Mouse (Mus musculus) ES-E14 (cell line): ENCODE data around the gene Zfp788. TPM values are rescaled to one million over a fixed set of nuclear protein-coding genes. Genes with fewer than 3 reads are reported as not detected.
A peak's percentile ranks its signal among the peaks of the same experiment; 100 is the strongest.
"Not testable (repeated sequence)": the region's sequence is repeated elsewhere in the genome, so short reads cannot be mapped to it uniquely, and the experiment has no call there.

ENCODE experiments used
- DNase-seq: peaks from one replicate; pipeline ENCODE4 v3.0.0-alpha.2; 2013; ENCODE audit warnings: low read depth, low spot score
- H3K27ac ChIP-seq: 2 replicates; pipeline ENCODE4 v1.5.1; 2012; ENCODE audit warnings: low read depth, mild to moderate bottlenecking, low read length, moderate library complexity, mixed read lengths; ENCODE audit not compliant: poor library complexity, insufficient read depth, severe bottlenecking
- H3K36me3 ChIP-seq: 2 replicates; pipeline ENCODE4 v1.6.1; 2012; ENCODE audit warnings: mild to moderate bottlenecking, low read length, moderate library complexity, mixed read lengths; ENCODE audit not compliant: control insufficient read depth, poor library complexity, insufficient read depth, severe bottlenecking
- H3K4me1 ChIP-seq, 2 experiments: fragments of 150-350 bp in 1 of 2; sonication (generic) in 1 of 2; 2 replicates each; pipeline ENCODE4 v1.6.1; 2012; ENCODE audit warnings: low read length in 2 of 2, mild to moderate bottlenecking in 1 of 2, mixed read lengths in 1 of 2; ENCODE audit not compliant: control insufficient read depth in 2 of 2, insufficient read depth in 2 of 2, poor library complexity in 1 of 2
- H3K4me3 ChIP-seq, 2 experiments: fragments of 150-350 bp in 1 of 2; sonication (generic) in 1 of 2; 2 replicates each; pipeline ENCODE4 v1.5.1; 2012; ENCODE audit warnings: low read length in 2 of 2, low read depth in 1 of 2, mild to moderate bottlenecking in 1 of 2, mixed read lengths in 1 of 2; ENCODE audit not compliant: insufficient read depth in 1 of 2, poor library complexity in 1 of 2, severe bottlenecking in 1 of 2
- H3K9ac ChIP-seq: 2 replicates; pipeline ENCODE4 v1.6.1; 2012; ENCODE audit warnings: low read depth, mild to moderate bottlenecking, low read length, mixed read lengths; ENCODE audit not compliant: poor library complexity, insufficient read depth, severe bottlenecking
- H3K9me3 ChIP-seq: fragments of 150-350 bp; sonication (generic); 2 replicates; pipeline ENCODE4 v1.6.1; 2012; ENCODE audit warnings: low read depth, mild to moderate bottlenecking, low read length; ENCODE audit not compliant: control insufficient read depth, insufficient read depth
- CHD2 ChIP-seq: IDR thresholded peaks from 2 replicates; pipeline ENCODE4 v1.6.1; 2014; ENCODE audit warnings: mild to moderate bottlenecking, low read depth, low read length, inconsistent platforms
- HCFC1 ChIP-seq: IDR thresholded peaks from 2 replicates; pipeline ENCODE4 v1.6.1; 2012; ENCODE audit warnings: low read length, inconsistent platforms, borderline replicate concordance; ENCODE audit not compliant: insufficient read depth
- MAFK ChIP-seq: IDR thresholded peaks from 2 replicates; pipeline ENCODE4 v1.6.1; 2014; ENCODE audit warnings: mild to moderate bottlenecking, low read depth, low read length, inconsistent platforms; ENCODE audit not compliant: insufficient read depth
- ZC3H11A ChIP-seq: IDR thresholded peaks from 2 replicates; pipeline ENCODE4 v1.6.1; 2012; ENCODE audit warnings: low read depth, mild to moderate bottlenecking, inconsistent platforms, low read length, borderline replicate concordance
- ZNF384 ChIP-seq: IDR thresholded peaks from 2 replicates; pipeline ENCODE4 v1.6.1; 2012; ENCODE audit warnings: low read depth, low read length, inconsistent platforms
- in situ Hi-C, 2 experiments: fragments of 600-800 bp; cut with MboI; formaldehyde crosslinking; loops; one replicate each; pipeline ENCODE4 v1.15.1; 2025; ENCODE audit warnings: low sequenced_read_pairs in 2 of 2, inconsistent platforms in 1 of 2; ENCODE audit not compliant: unreplicated experiment in 2 of 2
- total RNA-seq: library from RNA; depleted of rRNA; stranded (reverse); fragments of 300-350 nt; gene quantifications from 2 replicates; pipeline ENCODE4 v1.2.3, GENCODE M21; 2012; rRNA removed

Gene Zfp788
- total RNA-seq, 1 experiment: 10.4 TPM

DNA sequence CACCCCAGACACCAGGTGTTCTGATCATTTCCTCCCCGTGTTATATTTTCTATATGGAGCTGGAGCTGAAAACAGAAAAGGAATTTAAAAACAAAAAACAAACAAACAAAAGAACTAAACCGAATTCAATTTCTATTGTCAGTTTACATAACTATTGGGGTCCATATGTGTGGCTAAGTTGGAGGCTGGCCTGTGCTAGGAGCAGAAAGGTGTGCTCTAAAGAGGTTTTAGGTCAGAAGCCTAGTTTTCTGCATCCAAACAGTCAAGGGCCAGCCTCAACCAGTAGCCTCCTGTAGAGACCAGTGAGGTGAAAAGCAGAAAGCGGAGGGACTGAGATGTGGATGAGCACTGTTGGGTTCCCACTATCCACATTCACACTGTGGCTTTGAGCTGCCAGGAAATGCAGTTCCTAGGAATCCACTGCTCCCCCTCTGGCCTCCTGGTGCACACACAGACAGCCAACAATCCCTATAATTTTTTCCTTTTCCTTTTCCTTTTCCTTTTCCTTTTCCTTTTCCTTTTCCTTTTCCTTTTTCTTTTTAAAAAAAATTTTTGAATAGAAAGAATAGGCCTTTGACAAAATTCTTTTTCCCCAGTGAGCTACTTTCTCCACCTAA, 33.0 kb upstream of the Zfp788 start:
- DNase-seq: no peak
- Histone ChIP-seq H3K4me3 (peak overlapping the region; percentile 76 to 97), H3K4me1 (peaks cover 2 to 5% of the 10 kb centered on the region in 2 experiments; a peak in 2 of 4 replicates), H3K9me3 (no peaks in the 10 kb centered on the region), H3K27ac (no peak overlapping the region; the same call in 1 of the 2 replicates), H3K36me3 (0 out of 2 replicates have a peak, but pooled peaks cover 1% of the 10 kb centered on the region), H3K9ac (peak overlapping the region; percentile 93)
- in situ Hi-C loops: no loop called here
- TF ChIP-seq CHD2 (no peak), MAFK (no peak), ZC3H11A (no peak), ZNF384 (no peak), HCFC1 (no peak)

DNA sequence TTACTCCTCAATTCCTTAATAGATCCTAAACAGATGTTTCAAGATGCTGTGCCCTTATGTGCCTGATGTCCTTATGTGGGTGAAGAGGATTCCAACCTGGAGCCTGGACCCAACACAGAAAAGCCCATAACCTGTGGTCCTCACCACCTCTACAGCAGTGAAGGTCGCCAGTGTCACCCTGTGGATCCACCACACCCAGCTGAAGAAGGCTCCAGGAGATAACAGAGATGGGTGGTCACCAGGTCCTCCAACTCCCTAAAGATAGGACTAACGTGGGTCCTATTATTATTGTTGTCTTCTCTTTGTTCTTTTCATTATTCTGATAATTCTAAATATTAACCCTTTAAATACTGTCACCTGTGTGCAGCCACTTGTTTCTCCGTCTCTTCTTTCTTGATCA, 21.3 kb upstream of the Zfp788 start:
- H3K4me3 ChIP-seq: no peak overlapping the region
- no peaks in the 10 kb centered on the region for H3K9me3 ChIP-seq
- no peak for DNase-seq
- H3K4me1 ChIP-seq: no peaks in the 10 kb centered on the region; a peak in 1 of 4 replicates
- TF ChIP-seq MAFK: no peak
- TF ChIP-seq ZC3H11A: no peak
- no peak for TF ChIP-seq HCFC1
- TF ChIP-seq CHD2: no peak
- TF ChIP-seq ZNF384: no peak
- H3K9ac ChIP-seq: no peak overlapping the region
- in situ Hi-C loops: no loop called here
- H3K27ac ChIP-seq: no peak overlapping the region
- H3K36me3 ChIP-seq: peaks cover 8% of the 10 kb centered on the region

DNA sequence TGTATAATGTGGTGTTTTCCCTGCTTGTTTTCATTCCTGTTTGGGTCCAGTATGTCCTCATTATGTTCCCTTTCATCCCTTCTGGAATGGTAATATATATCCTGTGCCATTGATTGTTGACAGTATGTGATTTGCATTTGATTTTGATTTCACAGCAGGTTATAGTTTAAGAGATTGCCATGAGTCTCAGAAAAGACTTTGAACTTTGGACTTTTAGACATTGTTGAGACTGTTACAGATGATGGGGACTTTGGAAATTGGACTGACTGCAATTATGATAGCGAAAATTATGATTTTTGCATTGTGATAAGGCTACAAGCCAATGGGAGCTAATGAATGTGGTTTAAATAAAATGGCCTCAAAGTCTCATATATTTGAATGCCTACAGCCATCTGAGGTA, 16.8 kb upstream of the Zfp788 start:
- H3K9ac ChIP-seq, in situ Hi-C loops, H3K27ac ChIP-seq, H3K9me3 ChIP-seq, H3K4me1 ChIP-seq, DNase-seq, H3K36me3 ChIP-seq, H3K4me3 ChIP-seq: not testable (repeated sequence)

DNA sequence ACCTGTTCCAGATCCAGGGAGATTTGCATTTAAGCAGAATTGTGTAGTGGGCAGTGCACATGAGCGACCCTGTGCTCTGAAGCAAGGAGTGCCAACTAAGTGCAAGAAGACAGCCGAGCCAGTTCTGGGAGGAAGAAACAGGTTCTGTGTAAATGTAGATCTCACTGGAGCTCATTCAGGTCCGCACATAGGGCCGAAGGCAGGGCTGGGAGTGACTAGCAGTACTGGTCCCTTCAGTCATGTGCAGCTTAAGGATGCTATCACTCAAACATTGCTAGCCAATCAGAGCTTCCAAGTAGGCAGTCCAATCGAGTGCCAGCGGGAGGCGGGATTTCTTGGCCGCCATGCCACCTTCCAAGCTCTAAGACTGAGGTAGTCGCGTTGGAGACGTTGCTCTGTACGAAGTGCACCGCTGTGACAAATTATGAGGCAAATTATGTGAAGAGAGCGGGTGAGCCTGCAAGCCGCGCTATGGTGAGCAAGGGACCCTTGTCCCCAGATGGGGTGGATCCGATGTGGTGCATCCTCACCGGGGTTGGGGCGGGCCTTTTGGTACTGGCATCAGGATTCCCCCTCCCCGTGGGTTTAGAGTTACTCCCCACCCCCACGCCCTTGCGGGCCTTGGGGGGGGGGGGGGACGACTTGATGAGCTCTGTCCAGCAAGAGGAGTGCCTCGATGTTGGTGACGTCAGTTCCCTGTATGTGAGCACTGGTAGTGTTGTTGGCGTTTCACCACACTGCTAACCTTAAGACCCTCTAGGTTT, 400 bp downstream of the Zfp788 start:
- Histone ChIP-seq H3K27ac (peak overlapping the region; percentile 87), H3K4me3 (peak overlapping the region; percentile 82 to 85), H3K4me1 (peaks cover 2 to 4% of the 10 kb centered on the region in 2 experiments; a peak in 2 of 4 replicates), H3K9ac (peak overlapping the region; percentile 84), H3K9me3 (no peaks in the 10 kb centered on the region), H3K36me3 (no peaks in the 10 kb centered on the region; the same call in none of the 2 replicates)
- peak; percentile 88 for DNase-seq
- in situ Hi-C loops: no loop called here
- TF ChIP-seq CHD2 (no peak), ZNF384 (no peak), ZC3H11A (no peak), HCFC1 (peak; percentile 45; the same call in 1 of the 2 replicates)

DNA sequence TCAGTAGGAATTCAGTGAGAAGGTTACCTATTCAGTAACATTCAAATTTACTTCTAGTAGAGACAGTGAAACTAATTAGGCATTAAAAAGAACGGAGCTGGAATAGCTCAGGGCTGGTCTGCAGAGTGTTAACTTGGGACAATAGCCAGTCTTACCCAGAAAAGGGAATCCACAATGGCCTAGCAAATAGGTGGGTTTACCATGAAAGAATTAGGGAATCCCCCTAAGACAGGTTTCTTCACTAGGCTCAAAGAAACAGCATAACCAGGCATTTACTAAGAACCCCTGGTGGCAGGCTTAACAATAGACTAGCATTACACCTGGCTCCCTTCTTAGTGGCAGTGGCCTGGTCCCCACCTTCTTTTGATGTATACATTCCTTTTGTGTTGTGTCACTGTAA, 41.3 kb downstream of the Zfp788 start:
- H3K9me3 ChIP-seq, H3K4me3 ChIP-seq, H3K36me3 ChIP-seq, H3K9ac ChIP-seq, H3K4me1 ChIP-seq, H3K27ac ChIP-seq, in situ Hi-C loops: not testable (repeated sequence)
- DNase-seq: peak; percentile 51

Other genes with a start within 250 kb of the Zfp788 start
- gene AI987944, start 239.8 kb upstream of the Zfp788 start, total RNA-seq: 15.5 and 15.8 TPM in 2 replicates
- not detected in 2 replicates for gene Vmn2r57, start 184.5 kb upstream of the Zfp788 start, total RNA-seq
- 0.04 and 0.16 TPM in 2 replicates for gene Gm20449, start 133.8 kb upstream of the Zfp788 start, total RNA-seq
- gene AW146154, start 133.3 kb upstream of the Zfp788 start, total RNA-seq: 9.0 and 9.5 TPM in 2 replicates
- 67.1 and 83.1 TPM in 2 replicates for gene Gm6871, start 59.5 kb upstream of the Zfp788 start, total RNA-seq
- 50.6 and 53.6 TPM in 2 replicates for gene 2610021A01Rik, start 34.0 kb upstream of the Zfp788 start, total RNA-seq
- 0.05 TPM in 1 of 2 replicates, not detected in the other for gene Vmn2r58, start 239.5 kb downstream of the Zfp788 start, total RNA-seq